Mouse (Mus musculus): ENCODE measurements around the gene Mlc1. TPM values are rescaled to one million over a fixed set of nuclear protein-coding genes. Genes with fewer than 3 reads are reported as not detected.
A peak's percentile ranks its signal among the peaks of the same experiment; 100 is the strongest.

The Mlc1 gene
- total and polyA plus RNA-seq, 2 experiments from 2014 or later: 0.04 TPM; not detected in 1

DNA sequence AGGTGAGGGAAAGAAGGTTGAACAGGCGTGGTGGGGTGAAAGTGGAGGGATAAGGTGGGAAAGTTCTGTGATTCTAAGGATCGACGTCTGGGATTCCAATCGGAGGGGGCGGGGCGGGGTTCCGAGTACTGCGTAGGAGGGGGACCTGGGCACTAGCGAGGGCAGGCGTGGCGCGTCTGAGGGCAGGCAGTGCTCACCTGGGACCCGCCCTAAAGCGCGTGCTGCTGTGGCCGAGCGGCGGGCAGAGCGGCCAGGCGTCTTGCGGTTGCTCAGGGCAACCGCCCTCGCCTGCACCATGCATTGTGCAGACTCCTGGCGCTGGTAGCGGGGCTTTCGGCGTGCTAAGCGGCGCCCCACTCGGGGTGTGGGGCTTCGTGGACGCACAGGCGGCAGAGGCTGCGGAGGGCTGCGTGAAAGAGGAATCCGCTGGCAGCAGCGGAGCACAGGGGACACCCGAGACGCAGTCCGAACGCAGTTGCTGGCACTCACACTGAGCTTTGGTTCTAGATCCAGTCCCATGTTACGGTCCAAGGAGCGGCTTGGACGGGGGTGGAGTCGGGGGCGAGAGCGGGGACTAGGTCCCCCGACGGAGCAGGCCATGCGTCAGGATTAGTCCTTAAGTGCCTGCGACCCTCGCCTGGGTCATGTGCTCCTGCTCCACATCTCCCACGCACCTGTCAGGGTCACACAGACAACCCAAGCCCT is 24.3 kb downstream of the Mlc1 start, which contains the start of gene Ttll8:
Ttll8 (minus strand) TSS at position 51 of the 705 bp plus-strand sequence.
- Histone ChIP-seq H3K27ac (ENCODE audit: low read depth) (no peak within 1 kb of the TSS), H3K36me3 (replicated peaks; ENCODE audit: control insufficient read depth, insufficient read depth, low read length) (no peaks in the 10 kb centered on the region), H3K9me3 (replicated peaks; ENCODE audit: control insufficient read depth, low read length) (no peaks in the 10 kb centered on the region), H3K4me3 (ENCODE audit: low read depth, low read length) (peak within 1 kb of the TSS; percentile 41), H3K9ac (replicated peaks; ENCODE audit: low read depth, low read length) (no peak within 1 kb of the TSS), H3K27me3 (ENCODE audit: control insufficient read depth, insufficient read depth, low read length) (peaks cover 19% of the 10 kb centered on the region), H3K4me1 (ENCODE audit: control insufficient read depth, insufficient read depth) (0 out of 2 replicates have a peak, but pooled peaks cover 4% of the 10 kb centered on the region), H3K4me2 (ENCODE audit: low read depth, low read length) (peak within 1 kb of the TSS; percentile 68)
- ATAC-seq (ENCODE audit: insufficient read depth, low read depth) (peak; percentile 49), DNase-seq (ENCODE audit: low spot score) (no peak)
- WGBS: 4% methylated on average over 53 of the region's 53 CpGs
- no peak for TF ChIP-seq CTCF (IDR thresholded peaks at IDR 0.05; ENCODE audit: low read depth)
- TF ChIP-seq EP300 (IDR thresholded peaks at IDR 0.05; ENCODE audit: low read depth): no peak

DNA sequence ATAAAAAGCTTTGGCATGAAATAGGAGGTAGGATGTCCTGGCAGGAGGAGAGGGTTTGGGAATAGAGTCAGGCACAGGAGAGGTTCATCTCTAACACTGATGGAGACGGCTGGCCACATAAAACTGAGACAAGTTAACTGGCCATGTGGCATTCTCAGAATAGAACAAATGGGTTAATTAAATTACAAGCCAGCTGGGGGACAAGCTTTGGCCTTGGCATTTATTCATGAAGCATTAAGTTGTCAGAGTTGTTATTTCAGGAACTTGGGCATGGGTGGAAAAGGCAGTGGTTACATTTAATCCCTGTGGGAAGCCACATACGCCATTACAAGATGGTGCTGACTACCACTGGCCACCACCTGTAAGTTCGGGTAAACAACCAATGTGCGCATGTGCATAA is 27.6 kb downstream of the Mlc1 start:
- Histone ChIP-seq H3K36me3 (replicated peaks; ENCODE audit: control insufficient read depth, insufficient read depth, low read length) (no peaks in the 10 kb centered on the region), H3K27me3 (ENCODE audit: control insufficient read depth, insufficient read depth, low read length) (peaks cover 19% of the 10 kb centered on the region), H3K9ac (replicated peaks; ENCODE audit: low read depth, low read length) (no peak overlapping the region), H3K27ac (ENCODE audit: low read depth) (no peak overlapping the region), H3K4me2 (ENCODE audit: low read depth, low read length) (no peak overlapping the region), H3K4me3 (ENCODE audit: low read depth, low read length) (no peak overlapping the region), H3K9me3 (replicated peaks; ENCODE audit: control insufficient read depth, low read length) (no peaks in the 10 kb centered on the region), H3K4me1 (ENCODE audit: control insufficient read depth, insufficient read depth) (0 out of 2 replicates have a peak, but pooled peaks cover 4% of the 10 kb centered on the region)
- ATAC-seq (ENCODE audit: insufficient read depth, low read depth): no peak
- no peak for TF ChIP-seq EP300 (IDR thresholded peaks at IDR 0.05; ENCODE audit: low read depth)
- no peak for TF ChIP-seq CTCF (IDR thresholded peaks at IDR 0.05; ENCODE audit: low read depth)
- no peak for DNase-seq (ENCODE audit: low spot score)
- WGBS: 84% methylated on average over 4 of the region's 4 CpGs

- Histone ChIP-seq H3K9ac (replicated peaks; ENCODE audit: low read depth, low read length) (no peak overlapping the region), H3K27ac (ENCODE audit: low read depth) (no peak overlapping the region), H3K27me3 (ENCODE audit: control insufficient read depth, insufficient read depth, low read length) (no peaks in the 10 kb centered on the region), H3K36me3 (replicated peaks; ENCODE audit: control insufficient read depth, insufficient read depth, low read length) (no peaks in the 10 kb centered on the region), H3K4me2 (ENCODE audit: low read depth, low read length) (no peak overlapping the region), H3K4me1 (ENCODE audit: control insufficient read depth, insufficient read depth) (0 out of 2 replicates have a peak, but pooled peaks cover 8% of the 10 kb centered on the region), H3K9me3 (replicated peaks; ENCODE audit: control insufficient read depth, low read length) (no peaks in the 10 kb centered on the region), H3K4me3 (ENCODE audit: low read depth, low read length) (no peak overlapping the region)
- no peak for ATAC-seq (ENCODE audit: insufficient read depth, low read depth)
- DNase-seq (ENCODE audit: low spot score): no peak
- TF ChIP-seq EP300 (IDR thresholded peaks at IDR 0.05; ENCODE audit: low read depth) (no peak), CTCF (IDR thresholded peaks at IDR 0.05; ENCODE audit: low read depth) (no peak)
- WGBS: 53% methylated on average over 6 of the region's 6 CpGs
Observed at GRCm38 (mm10) chr15:88946851-88947250, 32.0 kb downstream of the Mlc1 start.

GRCm38 (mm10) chr15:88943896-88944551 is 34.8 kb downstream of the Mlc1 start:
- TF ChIP-seq CTCF (IDR thresholded peaks at IDR 0.05; ENCODE audit: low read depth) (no peak), EP300 (IDR thresholded peaks at IDR 0.05; ENCODE audit: low read depth) (no peak)
- Histone ChIP-seq H3K36me3 (replicated peaks; ENCODE audit: control insufficient read depth, insufficient read depth, low read length) (no peaks in the 10 kb centered on the region), H3K9ac (replicated peaks; ENCODE audit: low read depth, low read length) (no peak overlapping the region), H3K27me3 (ENCODE audit: control insufficient read depth, insufficient read depth, low read length) (no peaks in the 10 kb centered on the region), H3K4me1 (ENCODE audit: control insufficient read depth, insufficient read depth) (0 out of 2 replicates have a peak, but pooled peaks cover 8% of the 10 kb centered on the region), H3K4me3 (ENCODE audit: low read depth, low read length) (no peak overlapping the region), H3K27ac (ENCODE audit: low read depth) (no peak overlapping the region), H3K9me3 (replicated peaks; ENCODE audit: control insufficient read depth, low read length) (no peaks in the 10 kb centered on the region), H3K4me2 (ENCODE audit: low read depth, low read length) (no peak overlapping the region)
- WGBS: 57% methylated on average over 5 of the region's 5 CpGs
- DNase-seq (ENCODE audit: low spot score) (no peak), ATAC-seq (ENCODE audit: insufficient read depth, low read depth) (no peak)

DNA sequence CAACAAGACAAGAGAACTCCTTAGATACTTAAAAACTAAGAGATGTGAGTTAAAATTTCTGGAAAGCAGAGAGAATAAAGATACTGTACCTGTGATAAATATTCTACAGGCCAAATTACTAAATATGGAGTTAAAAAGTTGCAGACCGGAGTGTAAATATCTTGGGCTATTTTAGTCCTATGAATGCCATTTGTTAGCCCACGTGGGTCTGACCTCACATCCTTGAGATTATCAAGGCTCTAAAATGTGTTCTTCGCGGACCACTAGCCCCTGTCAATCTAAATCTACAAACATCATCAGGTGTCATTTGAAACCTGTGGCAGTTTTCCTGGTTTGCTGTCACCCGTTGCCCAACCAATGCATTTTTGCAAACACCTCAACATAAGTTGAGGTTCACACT is 36.0 kb downstream of the Mlc1 start:
- 29% methylated on average over 5 of the region's 5 CpGs for WGBS
- H3K27me3 ChIP-seq (ENCODE audit: control insufficient read depth, insufficient read depth, low read length): no peaks in the 10 kb centered on the region
- peak overlapping the region; percentile 66 for H3K27ac ChIP-seq (ENCODE audit: low read depth)
- 0 out of 2 replicates have a peak, but pooled peaks cover 8% of the 10 kb centered on the region for H3K4me1 ChIP-seq (ENCODE audit: control insufficient read depth, insufficient read depth)
- no peaks in the 10 kb centered on the region for H3K36me3 ChIP-seq (replicated peaks; ENCODE audit: control insufficient read depth, insufficient read depth, low read length)
- H3K9ac ChIP-seq (replicated peaks; ENCODE audit: low read depth, low read length): no peak overlapping the region
- ATAC-seq (ENCODE audit: insufficient read depth, low read depth) (peak; percentile 71), DNase-seq (ENCODE audit: low spot score) (peak; percentile 58)
- TF ChIP-seq EP300 (IDR thresholded peaks at IDR 0.05; ENCODE audit: low read depth): 0 out of 2 replicates have a peak, but pooled peaks have one; percentile 27
- TF ChIP-seq CTCF (IDR thresholded peaks at IDR 0.05; ENCODE audit: low read depth): no peak
- H3K9me3 ChIP-seq (replicated peaks; ENCODE audit: control insufficient read depth, low read length): no peaks in the 10 kb centered on the region
- no peak overlapping the region for H3K4me2 ChIP-seq (ENCODE audit: low read depth, low read length)
- no peak overlapping the region for H3K4me3 ChIP-seq (ENCODE audit: low read depth, low read length)

Measured in heart, postnatal 0 days (tissue).